Mouse (Mus musculus) monocyte, adult 2 months (primary cell): ENCODE data around the gene Prss8.
"Not testable (repeated sequence)": the region's sequence is repeated elsewhere in the genome, so short reads cannot be mapped to it uniquely, and the experiment has no call there.

Source experiments
- DNase-seq, 2 experiments: peaks; one replicate each; pipeline ENCODE4 v3.0.0; 2022; ENCODE audit warnings: low spot score in 2 of 2, low read depth in 1 of 2

The Prss8 gene

GRCm38 (mm10) chr7:127896384-127896783, 33.5 kb downstream of the Prss8 start:
- peak in 1 of 2 experiments; percentile 55 for DNase-seq

- DNase-seq = not testable (repeated sequence)
Observed at GRCm38 (mm10) chr7:127895891-127896290, 34.0 kb downstream of the Prss8 start.

- DNase-seq = peak; percentile 75 to 82
Observed at GRCm38 (mm10) chr7:127895442-127895841, 34.5 kb downstream of the Prss8 start, which contains the start of the genes Gm21974 and Vkorc1. Gm21974 (minus strand) TSS chr7:127895454. Vkorc1 (minus strand) TSS chr7:127895617.

- DNase-seq = no peak
Observed at GRCm38 (mm10) chr7:127894480-127894879, 35.4 kb downstream of the Prss8 start.

- no peak for DNase-seq
Observed at GRCm38 (mm10) chr7:127890798-127891197, 39.1 kb downstream of the Prss8 start, which contains the start of gene Prss53. Prss53 (minus strand) TSS chr7:127890970.

GRCm38 (mm10) chr7:127888821-127889220, 41.1 kb downstream of the Prss8 start:
- no peak for DNase-seq

- no peak for DNase-seq
Observed at GRCm38 (mm10) chr7:127887781-127888180, 42.1 kb downstream of the Prss8 start.

- DNase-seq = no peak
Observed at GRCm38 (mm10) chr7:127887191-127887590, 42.7 kb downstream of the Prss8 start.

- DNase-seq = no peak
Observed at GRCm38 (mm10) chr7:127886551-127886950, 43.4 kb downstream of the Prss8 start.

- no peak for DNase-seq
Observed at GRCm38 (mm10) chr7:127885951-127886350, 44.0 kb downstream of the Prss8 start.

GRCm38 (mm10) chr7:127880431-127880830, 49.5 kb downstream of the Prss8 start:
- DNase-seq = no peak

- DNase-seq = no peak
Observed at GRCm38 (mm10) chr7:127879301-127879700, 50.6 kb downstream of the Prss8 start.

GRCm38 (mm10) chr7:127876467-127877348, 53.2 kb downstream of the Prss8 start, which contains the start of gene Zfp668:
Zfp668 (minus strand) TSS chr7:127876828.
- DNase-seq = peak; percentile 68 to 82

GRCm38 (mm10) chr7:127876041-127876466, 53.9 kb downstream of the Prss8 start, which contains the start of gene Zfp646:
Zfp646 (plus strand) TSS chr7:127876221.
- DNase-seq = peak; percentile 56 to 58
